Mouse (Mus musculus) Patski (cell line): ENCODE data around the gene Tollip. TPM values are rescaled to one million over a fixed set of nuclear protein-coding genes. Genes with fewer than 3 reads are reported as not detected.

ENCODE experiments used
- ATAC-seq: fragments of 100-300 bp; one replicate; pipeline ENCODE4 v1.8.0; 2021
- CTCF ChIA-PET: fragments of 350-600 bp; sonication (Branson Sonifier 250); formaldehyde crosslinking; loops from one replicate; lab custom pipeline; 2022; ENCODE audit warnings: inconsistent platforms; lab: Charles Lee
- POLR2A ChIA-PET: fragments of 350-600 bp; sonication (Branson Sonifier 250); formaldehyde crosslinking; loops from one replicate; lab custom pipeline; 2022; ENCODE audit warnings: antibody characterized with exemption, inconsistent platforms; lab: Charles Lee
- DNase-seq: peaks from one replicate; pipeline ENCODE4 v3.0.0-alpha.2; 2011; ENCODE audit warnings: low read depth, low spot score
- H3K27me3 ChIP-seq: fragments of 371-371 bp; one replicate; pipeline ENCODE4 v1.5.1; 2021
- CTCF ChIP-seq: fragments of 100-300 bp; IDR thresholded peaks from one replicate; pipeline ENCODE4 v1.5.1; 2021
- in situ Hi-C: fragments of 300-500 bp; cut with MboI; formaldehyde crosslinking; loops from 3 replicates; pipeline ENCODE4 v1.11.1; 2018; ENCODE audit warnings: low pct_unique_long_range_greater_than_20kb, mixed read lengths
- polyA plus RNA-seq: library from polyadenylated mRNA; unstranded; gene quantifications from one replicate; pipeline ENCODE4 v1.2.3, GENCODE M21; 2021

Tollip gene
- 48.0 TPM for polyA plus RNA-seq

DNA sequence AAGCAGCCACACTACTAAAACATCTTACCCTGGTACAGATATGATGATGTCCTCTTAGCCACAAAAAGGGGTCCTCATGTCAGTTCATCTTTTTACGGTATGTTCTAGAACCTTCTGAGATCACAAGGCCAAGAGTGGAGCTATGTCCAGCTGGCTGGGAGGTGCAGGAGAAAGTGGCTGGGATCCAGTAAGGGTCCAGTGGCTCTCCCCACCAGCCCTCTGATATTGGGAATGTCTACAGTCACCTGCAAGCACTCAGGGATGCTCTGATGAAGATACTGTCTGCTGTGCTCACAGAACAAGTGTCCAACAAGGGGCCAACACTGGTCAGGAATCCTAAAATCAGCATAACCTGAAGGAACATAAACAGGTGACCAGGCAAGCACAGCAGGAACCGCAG lies at the start of gene Tollip:
TSS of gene Tollip (minus strand) at position 101 of the 400 bp plus-strand sequence.
- CTCF ChIA-PET: interaction anchor here (1.9 kb wide), 1 partner anchor 162 kb away, joined by 5 read pairs; no protein-coding TSS in a partner anchor
- TF ChIP-seq CTCF: no peak

DNA sequence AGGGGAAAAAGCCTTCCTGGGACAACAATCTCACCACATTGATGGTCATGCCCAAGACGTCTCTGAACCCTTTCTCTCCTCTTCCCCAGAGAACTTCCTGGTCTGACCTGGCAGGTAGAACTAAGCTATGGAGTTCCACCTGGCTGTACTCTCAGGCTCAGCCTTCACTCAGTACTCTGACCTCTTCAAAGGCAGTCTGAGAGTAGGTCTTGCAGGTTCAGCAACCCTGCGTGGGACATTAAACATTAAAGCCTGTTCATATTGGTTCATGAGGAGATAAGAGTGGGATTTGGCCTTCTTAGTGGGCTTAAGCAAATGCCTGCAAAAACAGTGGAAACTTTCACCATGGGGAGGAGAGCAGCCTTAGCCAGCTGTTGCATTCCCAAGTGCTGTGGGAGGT lies 48.0 kb upstream of the Tollip start:
- POLR2A ChIA-PET: no interaction called here
- ATAC-seq (no peak), DNase-seq (no peak)

More for the DNA sequence above, at the start of gene Tollip:
- in situ Hi-C loops: loop anchor here (25.0 kb wide), 1 partner anchor 156 kb away; no protein-coding TSS in a partner anchor
- POLR2A ChIA-PET: no interaction called here
- no peak for ATAC-seq
- DNase-seq: no peak
- H3K27me3 ChIP-seq: peaks cover 19% of the 10 kb centered on the region

GRCm38 (mm10) chr7:141962521-141962920 lies 44.2 kb upstream of the Tollip start:
- in situ Hi-C loops: no loop called here
- ChIA-PET POLR2A (no interaction called here), CTCF (no interaction called here)

More for the DNA sequence above, 48.0 kb upstream of the Tollip start:
- H3K27me3 ChIP-seq: peaks cover 10% of the 10 kb centered on the region
- CTCF ChIA-PET: no interaction called here
- TF ChIP-seq CTCF: no peak
- in situ Hi-C loops: no loop called here

DNA sequence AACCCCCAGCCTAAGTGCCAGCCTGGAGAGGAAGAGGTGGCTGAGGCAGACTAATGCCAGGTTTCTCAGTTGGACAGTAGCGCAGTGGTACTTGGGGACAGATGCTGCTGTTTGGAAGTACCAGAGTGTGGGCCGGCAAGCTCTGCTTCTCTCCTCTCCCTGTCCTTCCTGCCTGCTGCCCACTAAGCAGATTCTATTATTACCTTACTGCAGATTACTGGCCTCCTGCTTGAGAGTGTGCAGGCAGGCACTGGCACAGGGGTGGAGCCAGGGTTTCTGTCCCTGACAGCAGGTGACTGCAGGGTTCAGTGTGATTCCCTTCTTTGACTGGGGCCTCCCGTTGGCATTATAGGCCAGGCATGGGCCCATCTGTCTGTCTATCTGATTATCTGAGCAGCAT lies 43.2 kb upstream of the Tollip start:
- no peak for TF ChIP-seq CTCF
- in situ Hi-C loops: no loop called here
- no peak for ATAC-seq
- POLR2A ChIA-PET: no interaction called here
- peaks cover 7% of the 10 kb centered on the region for H3K27me3 ChIP-seq
- no peak for DNase-seq
- CTCF ChIA-PET: no interaction called here

More at GRCm38 (mm10) chr7:141962521-141962920, 44.2 kb upstream of the Tollip start:
- TF ChIP-seq CTCF: no peak
- no peak for DNase-seq
- ATAC-seq: no peak
- H3K27me3 ChIP-seq: peaks cover 7% of the 10 kb centered on the region

- CTCF ChIA-PET: no interaction called here
- in situ Hi-C loops: no loop called here
- peaks cover 7% of the 10 kb centered on the region for H3K27me3 ChIP-seq
- POLR2A ChIA-PET: no interaction called here
- TF ChIP-seq CTCF: no peak
- no peak for ATAC-seq
- no peak for DNase-seq
Observed at GRCm38 (mm10) chr7:141960926-141961325, 42.6 kb upstream of the Tollip start.

DNA sequence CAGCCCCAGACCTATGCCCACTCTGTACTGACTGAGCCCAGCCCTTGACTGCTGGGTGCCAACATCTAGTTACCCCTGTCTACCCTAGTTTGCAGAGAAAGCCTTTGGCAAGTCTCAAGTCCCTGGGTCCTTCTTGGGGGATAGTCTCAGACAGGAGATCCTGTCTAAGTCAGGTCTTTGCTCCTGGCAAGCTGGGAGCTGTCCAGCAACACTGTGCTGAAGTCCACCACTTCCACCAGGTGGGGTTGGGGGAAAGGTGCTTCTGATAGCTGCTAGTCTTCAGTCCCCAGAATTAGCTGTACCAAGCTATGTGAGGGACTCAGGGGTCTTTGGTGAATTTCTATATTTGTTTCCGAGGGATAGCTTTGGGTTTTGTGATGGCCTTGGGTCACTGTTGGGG lies 40.8 kb upstream of the Tollip start:
- ChIA-PET POLR2A (no interaction called here), CTCF (no interaction called here)
- DNase-seq: peak; percentile 13
- H3K27me3 ChIP-seq: peaks cover 14% of the 10 kb centered on the region
- in situ Hi-C loops: no loop called here
- TF ChIP-seq CTCF: no peak
- ATAC-seq: no peak

DNA sequence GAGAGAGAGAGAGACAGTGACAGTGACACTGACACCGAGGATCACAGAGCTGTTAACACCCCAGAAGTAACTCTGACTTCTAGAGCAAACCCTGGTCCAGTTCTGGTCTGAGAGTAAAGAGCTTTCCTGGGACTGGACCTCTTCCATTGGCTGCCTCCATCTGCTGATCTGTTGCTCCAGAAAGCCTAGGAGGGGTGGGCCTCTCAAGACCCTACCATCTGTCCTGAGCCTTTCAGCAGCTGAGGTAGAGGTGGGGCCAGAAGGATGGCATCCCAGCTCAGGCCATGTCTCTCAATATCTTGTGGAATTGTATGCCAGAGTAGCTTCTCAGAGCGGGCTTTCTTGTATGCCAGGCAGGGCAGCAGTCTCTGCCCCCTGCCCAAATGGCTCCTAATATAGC lies 39.9 kb upstream of the Tollip start:
- POLR2A ChIA-PET: interaction anchor here (0.6 kb wide), 1 partner anchor 1646 kb away, joined by 4 read pairs; no protein-coding TSS in a partner anchor
- no peak for TF ChIP-seq CTCF
- in situ Hi-C loops: no loop called here
- ATAC-seq (no peak), DNase-seq (no peak)
- H3K27me3 ChIP-seq: peaks cover 12% of the 10 kb centered on the region
- CTCF ChIA-PET: no interaction called here

DNA sequence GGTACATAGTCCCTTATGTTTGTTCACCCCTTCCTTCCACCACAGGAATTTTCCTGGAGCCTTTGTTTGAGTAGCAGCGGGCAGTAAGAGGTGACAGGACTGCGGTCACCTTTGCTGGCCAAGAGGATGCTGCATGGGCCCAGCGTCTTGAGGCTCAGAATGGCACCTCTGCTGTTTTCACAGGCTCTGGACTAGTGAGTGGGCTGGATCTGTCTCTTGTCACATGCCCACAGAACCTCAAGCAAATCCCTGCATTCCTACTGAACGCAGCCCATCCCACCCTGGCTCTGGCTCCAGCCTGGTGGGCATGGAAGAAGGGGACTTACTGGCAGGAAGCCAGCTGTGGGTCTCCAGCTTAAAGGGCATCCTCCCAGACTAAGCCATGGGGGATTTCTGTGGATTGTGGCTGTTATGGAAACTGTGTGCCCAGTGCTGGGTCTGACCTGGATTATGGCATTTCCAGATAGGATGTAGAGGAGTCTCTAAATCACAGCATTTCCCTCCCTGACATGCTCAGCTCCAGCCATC lies 39.3 kb upstream of the Tollip start:
- no peak for TF ChIP-seq CTCF
- POLR2A ChIA-PET: no interaction called here
- no peak for DNase-seq
- in situ Hi-C loops: no loop called here
- peaks cover 12% of the 10 kb centered on the region for H3K27me3 ChIP-seq
- no peak for ATAC-seq
- CTCF ChIA-PET: no interaction called here

DNA sequence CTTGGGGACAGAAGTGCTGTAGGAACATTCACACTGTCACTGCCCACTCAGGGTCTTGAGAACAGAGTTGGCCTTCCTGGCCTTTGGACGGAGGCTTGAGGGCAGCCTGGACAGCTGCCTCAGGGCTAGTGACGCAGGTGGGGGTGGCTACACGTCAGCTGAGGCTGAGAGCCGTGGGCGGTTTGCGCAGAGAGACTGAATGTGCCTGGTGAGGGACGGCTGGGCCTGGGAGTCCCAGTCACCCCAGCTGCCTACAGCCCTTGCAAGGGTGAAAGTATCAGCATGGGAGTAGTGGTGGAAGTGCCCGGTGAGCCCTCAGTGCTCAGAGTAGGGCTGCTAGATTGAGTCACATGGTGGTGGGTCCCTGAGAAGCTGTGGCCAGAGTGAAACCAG lies 37.9 kb upstream of the Tollip start:
- ChIA-PET CTCF (no interaction called here), POLR2A (interaction anchor here (0.6 kb wide), 1 partner anchor 157 kb away, joined by 3 read pairs; no protein-coding TSS in a partner anchor)
- no peak for DNase-seq
- ATAC-seq: no peak
- in situ Hi-C loops: no loop called here
- no peak for TF ChIP-seq CTCF
- peaks cover 21% of the 10 kb centered on the region for H3K27me3 ChIP-seq

- H3K27me3 ChIP-seq: peaks cover 26% of the 10 kb centered on the region
- DNase-seq (no peak), ATAC-seq (no peak)
- CTCF ChIA-PET: no interaction called here
- in situ Hi-C loops: no loop called here
- POLR2A ChIA-PET: no interaction called here
- no peak for TF ChIP-seq CTCF
Observed at GRCm38 (mm10) chr7:141955565-141956173, 37.4 kb upstream of the Tollip start.

DNA sequence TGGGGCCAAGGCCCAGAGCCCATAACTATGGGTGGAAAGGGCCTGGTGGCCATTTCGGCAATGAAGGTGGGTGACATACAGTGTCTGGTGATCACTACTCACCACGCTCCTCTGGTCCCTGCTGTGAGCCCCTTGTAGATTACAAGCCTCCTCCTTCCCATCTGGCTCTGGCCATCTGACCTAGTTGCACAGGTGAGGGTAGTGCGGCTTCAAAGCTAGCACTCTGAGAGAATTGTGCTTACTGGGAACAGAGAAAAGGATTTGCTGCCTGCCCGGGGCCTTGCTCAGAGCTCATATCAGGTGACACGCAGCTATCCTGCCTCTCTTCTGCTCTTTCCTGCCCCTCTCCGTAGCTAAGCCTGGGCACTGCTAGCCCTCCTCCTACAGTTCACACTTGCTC lies 35.3 kb upstream of the Tollip start:
- DNase-seq: no peak
- ChIA-PET POLR2A (no interaction called here), CTCF (interaction anchor here (1.3 kb wide), 1 partner anchor 198 kb away, joined by 4 read pairs; no protein-coding TSS in a partner anchor)
- no peak for ATAC-seq
- no peak for TF ChIP-seq CTCF
- H3K27me3 ChIP-seq: peaks cover 33% of the 10 kb centered on the region
- in situ Hi-C loops: no loop called here
